Mouse (Mus musculus): ENCODE results near the gene Commd8. TPM values are rescaled to one million over a fixed set of nuclear protein-coding genes. Genes with fewer than 3 reads are reported as not detected.
"Not testable (repeated sequence)": the region's sequence is repeated elsewhere in the genome, so short reads cannot be mapped to it uniquely, and the experiment has no call there.

Commd8 gene
- total RNA-seq, 2 experiments from 2014 or later, result 53.1 to 72.2 TPM

- no peak for DNase-seq
Measured at GRCm38 (mm10) chr5:72170067-72170466, 2.1 kb upstream of the Commd8 start.

GRCm38 (mm10) chr5:72168285-72168621, 264 bp upstream of the Commd8 start:
- no peak for DNase-seq

- no peak for DNase-seq
Measured at GRCm38 (mm10) chr5:72164386-72164785, 3.6 kb downstream of the Commd8 start.

GRCm38 (mm10) chr5:72162855-72163254, 5.1 kb downstream of the Commd8 start:
- DNase-seq, result no peak

- DNase-seq, result no peak
Measured at GRCm38 (mm10) chr5:72160781-72161485, 7.1 kb downstream of the Commd8 start.

GRCm38 (mm10) chr5:72159537-72159936, 8.5 kb downstream of the Commd8 start:
- no peak for DNase-seq

- no peak for DNase-seq
Measured at GRCm38 (mm10) chr5:72158667-72159066, 9.3 kb downstream of the Commd8 start.

GRCm38 (mm10) chr5:72156598-72156997, 11.4 kb downstream of the Commd8 start:
- no peak for DNase-seq

GRCm38 (mm10) chr5:72155686-72156085, 12.3 kb downstream of the Commd8 start:
- DNase-seq, result not testable (repeated sequence)

GRCm38 (mm10) chr5:72150870-72151269, 17.1 kb downstream of the Commd8 start:
- no peak for DNase-seq

- DNase-seq, result no peak
Measured at GRCm38 (mm10) chr5:72148679-72149078, 19.3 kb downstream of the Commd8 start.

GRCm38 (mm10) chr5:72139619-72140018, 28.4 kb downstream of the Commd8 start:
- no peak for DNase-seq

GRCm38 (mm10) chr5:72138256-72138655, 29.7 kb downstream of the Commd8 start:
- DNase-seq, result no peak

- DNase-seq, result no peak
Measured at GRCm38 (mm10) chr5:72133906-72134305, 34.1 kb downstream of the Commd8 start.

- no peak for DNase-seq
Measured at GRCm38 (mm10) chr5:72126681-72127080, 41.3 kb downstream of the Commd8 start.

GRCm38 (mm10) chr5:72122414-72123037, 45.5 kb downstream of the Commd8 start:
- DNase-seq, result no peak

Data from adrenal gland, postnatal 36 days (tissue).